Mouse (Mus musculus): ENCODE data around the gene Ttbk2.

- TF ChIP-seq CTCF (IDR thresholded peaks at IDR 0.05; ENCODE audit: low read depth) (no peak), EP300 (optimal IDR thresholded peaks at IDR 0.05) (no peak)
These were observed 128.5 kb downstream of the Ttbk2 start for GRCm38 (mm10) chr2:120721911-120722310.
